ENCODE assay signal across 11 mouse cellular contexts in the genomic region with DNA sequence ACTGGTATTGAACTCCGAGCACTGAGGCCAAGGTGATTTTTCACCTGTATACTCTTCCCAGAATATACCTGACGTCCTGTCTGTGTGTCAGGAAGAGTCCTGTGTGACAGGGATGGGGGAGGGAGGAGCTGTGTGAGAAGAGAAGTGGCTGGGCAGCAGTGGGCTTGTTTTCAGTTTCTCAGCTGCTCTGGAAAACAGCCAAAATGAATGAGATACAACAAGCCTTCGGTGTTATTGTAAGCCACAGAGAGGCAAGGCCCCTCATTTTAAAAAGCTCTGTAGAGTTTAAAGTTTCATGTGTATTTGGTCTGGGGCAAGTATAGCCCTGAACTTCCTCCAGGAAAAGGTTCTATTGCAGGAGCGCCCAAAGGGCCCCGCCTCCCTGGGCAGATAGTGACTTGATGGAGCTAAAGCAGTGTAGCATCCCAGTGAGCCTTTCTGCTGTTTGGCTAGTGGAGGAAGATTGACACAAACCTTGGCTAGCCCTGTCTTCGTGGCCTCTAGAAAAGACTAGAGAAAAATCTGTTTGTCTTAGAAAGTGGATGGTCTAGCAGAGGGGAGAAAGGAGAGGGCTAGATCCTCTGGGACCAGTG.
DNase-seq lines count a peak whose midpoint lies in the region; ATAC-seq lines count a peak whose summit lies in the region.
"Had no signal": no experiment of that assay in that cellular context is flagged by ENCODE, and none has a peak within 500 bp of the region (broad histone marks: within the 10 kb centered on the region; RNA-seq: fewer than 3 reads in every experiment).

No protein-coding gene starts in this region.

- H3K27me3 ChIP-seq in heart, embryonic 13.5 days (replicated peaks) = no peaks in the 10 kb centered on the region
- no peaks in the 10 kb centered on the region for H3K27me3 ChIP-seq in midbrain, embryonic 14.5 days (ENCODE audit: control insufficient read depth, insufficient read depth, low read length)
- no peaks in the 10 kb centered on the region for H3K27me3 ChIP-seq in midbrain, embryonic 15.5 days (replicated peaks)
- H3K27me3 ChIP-seq in limb, embryonic 13.5 days = no peaks in the 10 kb centered on the region
- no peaks in the 10 kb centered on the region for H3K27me3 ChIP-seq in stomach, embryonic 16.5 days (ENCODE audit: control insufficient read depth, insufficient read depth, low read length)

- no peak for DNase-seq in heart, adult 11 months
- DNase-seq in midbrain, embryonic 14.5 days = peak; percentile 35
- no peak for DNase-seq in Muller cell, postnatal 12 days (ENCODE audit: inconsistent ontology term)
- DNase-seq: gastrocnemius, postnatal 10 days; layer of hippocampus, adult 9-11 months; right cerebral cortex, adult 18-20 months had no signal

- no peak for ATAC-seq in heart, embryonic 13.5 days (ENCODE audit: extremely low read depth, insufficient number of reproducible peaks, low FRiP score, low TSS enrichment)
- no peak for ATAC-seq in midbrain, embryonic 14.5 days (ENCODE audit: low FRiP score, low TSS enrichment)
- ATAC-seq in midbrain, embryonic 15.5 days (replicated peaks) = no peak
- no peak for ATAC-seq in limb, embryonic 13.5 days (ENCODE audit: low FRiP score, low read depth)
- ATAC-seq in stomach, embryonic 16.5 days (ENCODE audit: insufficient read depth, low FRiP score) = no peak
- ATAC-seq in granulocyte monocyte progenitor cell, adult 5-6 weeks (replicated peaks; ENCODE audit: poor library complexity, severe bottlenecking) = no peak

- H3K4me3 ChIP-seq in heart, embryonic 13.5 days = no peak overlapping the region
- no peak overlapping the region for H3K4me3 ChIP-seq in midbrain, embryonic 14.5 days (replicated peaks; ENCODE audit: low read depth, low read length)
- no peak overlapping the region for H3K4me3 ChIP-seq in midbrain, embryonic 15.5 days
- H3K4me3 ChIP-seq in limb, embryonic 13.5 days = no peak overlapping the region
- H3K4me3 ChIP-seq in stomach, embryonic 16.5 days (replicated peaks; ENCODE audit: low read length) = no peak overlapping the region

- H3K4me2 ChIP-seq in heart, embryonic 13.5 days = no peak overlapping the region
- no peak overlapping the region for H3K4me2 ChIP-seq in midbrain, embryonic 14.5 days (ENCODE audit: low read length)
- H3K4me2 ChIP-seq in midbrain, embryonic 15.5 days = no peak overlapping the region
- no peak overlapping the region for H3K4me2 ChIP-seq in limb, embryonic 13.5 days (replicated peaks)
- H3K4me2 ChIP-seq in stomach, embryonic 16.5 days (ENCODE audit: low read depth, low read length) = no peak overlapping the region

- 53% methylated on average over 6 of the region's 6 CpGs for WGBS in heart, embryonic 13.5 days
- WGBS in midbrain, embryonic 14.5 days = 72% methylated on average over 6 of the region's 6 CpGs
- WGBS in midbrain, embryonic 15.5 days = 68% methylated on average over 6 of the region's 6 CpGs
- WGBS in limb, embryonic 13.5 days = 65% methylated on average over 6 of the region's 6 CpGs
- WGBS in stomach, embryonic 16.5 days = 44% methylated on average over 6 of the region's 6 CpGs

- H3K27ac ChIP-seq in heart, embryonic 13.5 days (replicated peaks) = peak overlapping the region; percentile 69
- H3K27ac ChIP-seq in midbrain, embryonic 14.5 days (replicated peaks; ENCODE audit: low read depth, low read length) = no peak overlapping the region
- H3K27ac ChIP-seq in midbrain, embryonic 15.5 days = no peak overlapping the region
- peak overlapping the region; percentile 29; the same call in 1 of the 2 replicates for H3K27ac ChIP-seq in limb, embryonic 13.5 days
- peak overlapping the region; percentile 93 for H3K27ac ChIP-seq in stomach, embryonic 16.5 days (ENCODE audit: low read length)

- no peaks in the 10 kb centered on the region for H3K36me3 ChIP-seq in heart, embryonic 13.5 days
- H3K36me3 ChIP-seq in midbrain, embryonic 14.5 days (ENCODE audit: control insufficient read depth, insufficient read depth, low read length) = no peaks in the 10 kb centered on the region
- no peaks in the 10 kb centered on the region for H3K36me3 ChIP-seq in midbrain, embryonic 15.5 days (replicated peaks)
- no peaks in the 10 kb centered on the region for H3K36me3 ChIP-seq in limb, embryonic 13.5 days
- H3K36me3 ChIP-seq in stomach, embryonic 16.5 days (ENCODE audit: control insufficient read depth, insufficient read depth, low read length) = no peaks in the 10 kb centered on the region

- H3K4me1 ChIP-seq in heart, embryonic 13.5 days = peaks cover 54% of the 10 kb centered on the region
- peaks cover 9% of the 10 kb centered on the region; the same call in 1 of the 2 replicates for H3K4me1 ChIP-seq in midbrain, embryonic 14.5 days (ENCODE audit: control insufficient read depth, insufficient read depth, low read length)
- H3K4me1 ChIP-seq in midbrain, embryonic 15.5 days = peaks cover 7% of the 10 kb centered on the region; the same call in 1 of the 2 replicates
- H3K4me1 ChIP-seq in limb, embryonic 13.5 days = peaks cover 68% of the 10 kb centered on the region
- H3K4me1 ChIP-seq in stomach, embryonic 16.5 days (ENCODE audit: control insufficient read depth, insufficient read depth, low read length) = peaks cover 35% of the 10 kb centered on the region

- H3K9ac ChIP-seq in heart, embryonic 13.5 days = peak overlapping the region; percentile 50
- H3K9ac ChIP-seq in midbrain, embryonic 14.5 days (replicated peaks; ENCODE audit: low read length) = no peak overlapping the region
- no peak overlapping the region for H3K9ac ChIP-seq in midbrain, embryonic 15.5 days
- no peak overlapping the region for H3K9ac ChIP-seq in limb, embryonic 13.5 days
- 0 out of 2 replicates have a peak overlapping the region, but pooled peaks have one; percentile 17 for H3K9ac ChIP-seq in stomach, embryonic 16.5 days (ENCODE audit: low read length)

- H3K9me3 ChIP-seq in heart, embryonic 13.5 days = no peaks in the 10 kb centered on the region
- no peaks in the 10 kb centered on the region for H3K9me3 ChIP-seq in midbrain, embryonic 14.5 days (ENCODE audit: control insufficient read depth, low read length)
- H3K9me3 ChIP-seq in midbrain, embryonic 15.5 days = no peaks in the 10 kb centered on the region
- H3K9me3 ChIP-seq in limb, embryonic 13.5 days = no peaks in the 10 kb centered on the region
- no peaks in the 10 kb centered on the region for H3K9me3 ChIP-seq in stomach, embryonic 16.5 days (replicated peaks; ENCODE audit: control insufficient read depth, low read length)

Comparison
In these comparisons a context has a peak if more than half of its experiments do, and no peak if none do; other contexts are left out.
1. H3K27ac ChIP-seq: peak in heart, embryonic 13.5 days (single experiment), limb, embryonic 13.5 days (single experiment) and stomach, embryonic 16.5 days (single experiment); none in midbrain, embryonic 14.5 days (single experiment) and midbrain, embryonic 15.5 days (single experiment).
2. H3K9ac ChIP-seq: peak in heart, embryonic 13.5 days (single experiment) and stomach, embryonic 16.5 days (single experiment); none in midbrain, embryonic 14.5 days (single experiment), midbrain, embryonic 15.5 days (single experiment) and limb, embryonic 13.5 days (single experiment).